Mouse (Mus musculus): ENCODE measurements around the gene Unc45b. TPM values are rescaled to one million over a fixed set of nuclear protein-coding genes. Genes with fewer than 3 reads are reported as not detected.

Unc45b gene
- under 1 TPM; 0.05 to 0.20 TPM for polyA plus RNA-seq (2017; shearing (Covaris generic))

GRCm38 (mm10) chr11:82910250-82910649 is at the start of gene Unc45b:
Unc45b (plus strand) TSS chr11:82910550.

GRCm38 (mm10) chr11:82871031-82871446 is 39.3 kb upstream of the Unc45b start, which contains the start of gene Rffl:
Rffl (minus strand) TSS chr11:82871210.

GRCm38 (mm10) chr11:82890342-82890762 is 20.0 kb upstream of the Unc45b start, which contains the start of gene Rad51d:
Rad51d (minus strand) TSS chr11:82890614.

DNA sequence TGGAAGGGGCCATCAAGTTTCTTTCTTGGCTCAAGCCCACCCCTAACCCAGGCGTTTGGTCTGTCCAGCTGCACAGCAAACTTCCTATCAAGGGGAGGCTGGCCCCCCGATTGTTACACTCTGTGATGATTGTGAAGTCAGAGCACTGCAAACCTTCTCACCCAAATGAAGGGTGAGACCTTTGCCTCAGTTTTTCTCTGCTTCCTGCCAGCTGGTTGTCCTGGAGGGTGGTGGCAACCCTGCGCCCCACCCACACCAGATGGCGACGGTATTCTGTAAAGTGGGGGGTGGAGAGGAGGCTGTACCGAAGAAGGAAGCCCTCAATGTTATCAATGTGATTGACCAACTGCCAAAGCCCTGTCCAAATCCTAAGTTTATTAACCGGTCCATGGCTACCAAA is 18.4 kb upstream of the Unc45b start, which contains the start of gene Fndc8:
Fndc8 (plus strand) TSS at position 189 of the 400 bp plus-strand sequence.

DNA sequence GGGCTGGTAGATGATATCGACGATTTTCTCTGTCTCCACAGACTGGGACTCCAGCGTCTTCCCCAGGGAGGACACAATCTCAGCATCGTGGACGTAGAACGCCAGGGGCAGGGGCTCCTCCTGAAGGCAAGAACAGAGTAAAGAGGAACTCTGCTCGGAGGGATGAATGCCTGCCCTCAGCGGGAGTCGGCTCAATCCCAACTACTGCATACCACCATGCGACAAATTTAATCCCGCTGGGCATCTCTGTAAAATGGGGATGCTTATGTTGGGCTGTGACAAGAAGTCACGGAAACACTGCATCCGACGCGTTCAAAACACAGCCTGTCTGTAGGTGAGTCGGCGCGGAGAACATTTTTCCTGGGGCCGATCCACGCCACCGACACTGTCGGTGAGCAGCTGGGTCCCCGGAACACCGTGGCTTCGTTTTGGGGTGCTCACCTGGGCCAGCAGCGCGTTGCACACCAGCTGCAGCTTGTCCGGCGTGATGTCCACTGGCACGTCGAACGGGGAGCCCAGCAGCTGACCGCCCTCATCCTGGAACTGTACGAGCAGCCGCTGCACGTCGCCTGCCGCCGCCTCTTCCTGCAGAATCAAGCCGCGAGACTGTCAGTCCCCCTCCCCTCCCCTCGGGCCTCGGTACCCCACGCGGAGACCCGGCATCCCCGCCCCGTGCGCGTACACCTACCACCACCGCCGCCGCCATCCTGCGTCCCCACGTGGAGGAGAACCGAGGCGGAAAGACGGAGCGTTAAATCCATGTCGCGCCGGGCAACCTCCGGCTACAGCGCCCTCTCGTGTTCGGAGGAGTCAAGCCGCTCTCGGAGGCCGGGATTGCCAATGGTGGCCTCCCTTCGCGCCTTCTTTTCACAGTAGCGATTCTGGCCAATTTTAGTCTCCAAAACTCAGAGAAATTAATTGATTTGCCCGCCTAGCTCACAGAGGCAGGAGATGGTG is 2.4 kb upstream of the Unc45b start, which contains the start of gene Nle1:
Nle1 (minus strand) TSS at position 761 of the 957 bp plus-strand sequence.

GRCm38 (mm10) chr11:82950736-82951481 is 40.6 kb downstream of the Unc45b start, which contains the start of gene Slfn5:
Slfn5 (plus strand) TSS chr11:82951349.

GRCm38 (mm10) chr11:82991469-82992166 is 81.3 kb downstream of the Unc45b start, which contains the start of gene Slfn9:
Slfn9 (minus strand) TSS chr11:82991830.

Other genes with a start within 250 kb of the Unc45b start
- gene Cct6b, start 146.2 kb upstream of the Unc45b start, polyA plus RNA-seq (2017; shearing (Covaris generic)), result under 1 TPM; 0.43 to 0.49 TPM
- gene Zfp830, start 146.2 kb upstream of the Unc45b start, polyA plus RNA-seq (2017; shearing (Covaris generic)), result 10 to 100 TPM; 29.5 to 40.6 TPM
- gene Lig3, start 129.4 kb upstream of the Unc45b start, polyA plus RNA-seq (2017; shearing (Covaris generic)), result 10 to 100 TPM; 33.2 to 38.7 TPM
- gene Rffl, start 39.3 kb upstream of the Unc45b start, polyA plus RNA-seq (2017; shearing (Covaris generic)), result 10 to 100 TPM; 13.8 to 14.2 TPM
- gene Rad51d, start 19.9 kb upstream of the Unc45b start, polyA plus RNA-seq (2017; shearing (Covaris generic)), result 10 to 100 TPM; 26.7 to 30.8 TPM
- 1 to 10 TPM in 1 of 2 experiments, under 1 TPM in 1; 0.22 to 1.4 TPM for gene Fndc8, start 18.4 kb upstream of the Unc45b start, polyA plus RNA-seq (2017; shearing (Covaris generic))
- gene Nle1, start 2.1 kb upstream of the Unc45b start, polyA plus RNA-seq (2017; shearing (Covaris generic)), result 10 to 100 TPM; 28.9 to 56.3 TPM
- gene Slfn5, start 40.8 kb downstream of the Unc45b start, polyA plus RNA-seq (2017; shearing (Covaris generic)), result 10 to 100 TPM; 31.9 to 36.7 TPM
- gene Slfn9, start 81.3 kb downstream of the Unc45b start, polyA plus RNA-seq (2017; shearing (Covaris generic)), result 10 to 100 TPM in 1 of 2 experiments, 1 to 10 TPM in 1; 7.9 to 12.5 TPM
- 100 to 1,000 TPM in 1 of 2 experiments, 10 to 100 TPM in 1; 98.3 to 115 TPM for gene Slfn8, start 110.3 kb downstream of the Unc45b start, polyA plus RNA-seq (2017; shearing (Covaris generic))
- 100 to 1,000 TPM; 589 to 842 TPM for gene Slfn2, start 154.6 kb downstream of the Unc45b start, polyA plus RNA-seq (2017; shearing (Covaris generic))
- gene Slfn1, start 206.3 kb downstream of the Unc45b start, polyA plus RNA-seq (2017; shearing (Covaris generic)), result 100 to 1,000 TPM; 165 to 319 TPM